Mouse (Mus musculus): ENCODE data around the gene Tceanc. TPM values are rescaled to one million over a fixed set of nuclear protein-coding genes. Genes with fewer than 3 reads are reported as not detected.
"Not testable (repeated sequence)": the region's sequence is repeated elsewhere in the genome, so short reads cannot be mapped to it uniquely, and the experiment has no call there.

Tceanc gene
- polyA plus RNA-seq, 1 experiment from 2014 or later = 14.7 TPM

DNA sequence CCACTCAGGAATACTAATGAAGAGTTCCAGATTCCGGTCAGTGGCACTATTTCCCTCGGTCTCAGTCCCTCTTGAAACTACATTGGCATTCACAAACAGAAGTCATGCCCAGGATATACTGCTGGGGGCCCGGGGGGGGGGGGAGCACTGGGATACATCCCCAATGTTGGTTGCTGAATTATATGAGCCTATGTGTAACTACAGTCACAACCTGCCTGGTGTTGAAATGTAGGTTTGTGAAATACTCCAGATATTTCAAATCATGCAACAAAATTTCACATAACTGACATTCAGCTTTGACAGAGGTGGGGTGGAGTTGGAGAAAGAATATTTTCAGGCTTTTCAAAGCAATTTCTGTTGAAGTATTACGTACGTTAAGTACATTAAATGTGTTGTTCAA lies 2.4 kb upstream of the Tceanc start:
- no peak for ATAC-seq (ENCODE audit: low FRiP score, low read depth)

DNA sequence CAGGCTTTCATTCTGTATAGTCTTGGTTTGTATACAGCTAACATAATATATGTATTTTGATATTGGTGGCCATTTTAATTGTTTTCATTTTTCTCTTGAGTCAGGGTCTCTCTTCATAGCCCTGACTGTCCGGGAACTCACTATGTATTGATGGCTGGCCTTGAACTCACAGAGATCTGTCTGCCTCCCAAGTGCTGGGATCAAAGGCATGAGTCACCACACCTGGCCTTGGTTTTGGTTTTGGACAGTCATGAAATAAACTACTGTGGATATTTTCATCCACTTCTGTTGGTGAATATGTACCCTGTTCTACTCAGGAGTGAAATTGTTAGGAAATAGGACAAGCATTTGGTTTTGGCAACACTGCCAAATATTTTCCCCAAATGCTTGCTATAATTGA lies 1.7 kb downstream of the Tceanc start:
- no peak overlapping the region for H3K27ac ChIP-seq (replicated peaks)
- peaks cover 36% of the 10 kb centered on the region for H3K27me3 ChIP-seq
- H3K4me1 ChIP-seq = no peaks in the 10 kb centered on the region
- no peaks in the 10 kb centered on the region for H3K36me3 ChIP-seq
- H3K9ac ChIP-seq (replicated peaks) = no peak overlapping the region
- no peaks in the 10 kb centered on the region for H3K9me3 ChIP-seq
- no peak for ATAC-seq (ENCODE audit: low FRiP score, low read depth)
- H3K4me2 ChIP-seq (replicated peaks) = no peak overlapping the region
- WGBS = 88% methylated on average over 1 of the region's 1 CpGs
- H3K4me3 ChIP-seq = no peak overlapping the region

More for the DNA sequence above, 2.4 kb upstream of the Tceanc start:
- no peaks in the 10 kb centered on the region for H3K36me3 ChIP-seq
- H3K4me2 ChIP-seq (replicated peaks) = no peak overlapping the region
- no peak overlapping the region for H3K4me3 ChIP-seq
- H3K27ac ChIP-seq (replicated peaks) = no peak overlapping the region
- no peaks in the 10 kb centered on the region for H3K9me3 ChIP-seq
- H3K9ac ChIP-seq (replicated peaks) = no peak overlapping the region
- H3K4me1 ChIP-seq = no peaks in the 10 kb centered on the region
- WGBS = 82% methylated on average over 5 of the region's 5 CpGs
- peaks cover 33% of the 10 kb centered on the region for H3K27me3 ChIP-seq

DNA sequence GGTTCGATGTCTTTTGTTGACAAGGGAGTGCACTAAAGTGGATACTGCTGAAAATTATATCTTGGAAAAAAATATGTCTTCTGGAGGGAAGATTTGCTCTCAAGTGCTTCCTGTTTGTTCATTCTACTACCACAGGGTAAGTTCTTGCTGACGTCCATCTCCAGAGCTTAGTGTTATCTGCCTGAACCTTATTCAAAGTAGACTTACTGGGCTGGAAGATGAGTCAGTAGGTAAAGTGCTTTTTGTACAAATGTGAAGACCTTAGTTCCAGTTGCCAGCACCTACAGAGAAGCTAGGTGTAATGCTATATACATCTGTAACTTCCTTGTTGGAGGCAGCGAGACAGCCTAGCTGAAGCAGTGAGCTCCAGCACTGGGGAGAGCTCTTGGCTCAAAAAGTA lies 2.4 kb downstream of the Tceanc start:
- 81% methylated on average over 3 of the region's 3 CpGs for WGBS
- no peak overlapping the region for H3K27ac ChIP-seq (replicated peaks)
- no peak for ATAC-seq (ENCODE audit: low FRiP score, low read depth)
- H3K4me1 ChIP-seq = no peaks in the 10 kb centered on the region
- H3K27me3 ChIP-seq = peaks cover 36% of the 10 kb centered on the region
- no peaks in the 10 kb centered on the region for H3K9me3 ChIP-seq
- no peak overlapping the region for H3K4me3 ChIP-seq
- no peaks in the 10 kb centered on the region for H3K36me3 ChIP-seq
- no peak overlapping the region for H3K4me2 ChIP-seq (replicated peaks)
- H3K9ac ChIP-seq (replicated peaks) = no peak overlapping the region

DNA sequence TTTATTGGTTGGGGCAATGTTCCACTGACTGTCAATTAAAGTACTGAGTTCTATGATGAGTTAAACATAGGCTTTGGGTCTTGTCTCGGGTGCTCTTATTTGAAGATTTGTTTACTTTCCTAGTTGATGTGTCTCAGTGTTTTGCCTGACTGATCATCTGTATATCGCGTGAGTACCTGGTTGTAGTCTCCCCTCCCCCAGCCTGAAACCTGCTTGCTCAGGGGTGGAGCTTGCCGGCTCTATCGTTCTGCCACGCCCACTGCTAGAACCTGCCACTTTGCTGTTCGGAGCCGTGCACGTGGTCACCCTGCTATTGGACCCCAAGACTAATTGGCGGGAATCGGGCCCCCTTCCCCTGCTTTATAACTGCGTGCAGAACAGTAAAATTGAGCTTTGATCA lies 4.3 kb downstream of the Tceanc start:
- H3K36me3 ChIP-seq; H3K9me3 ChIP-seq; H3K4me3 ChIP-seq; H3K4me1 ChIP-seq; H3K27ac ChIP-seq (replicated peaks); H3K9ac ChIP-seq (replicated peaks); ATAC-seq (ENCODE audit: low FRiP score, low read depth): not testable (repeated sequence)
- 0 out of 2 replicates have a peak overlapping the region, but pooled peaks have one; percentile 7 for H3K4me2 ChIP-seq (replicated peaks)
- WGBS = 29% methylated on average over 12 of the region's 12 CpGs
- peaks cover 26% of the 10 kb centered on the region; the same call in 1 of the 2 replicates for H3K27me3 ChIP-seq

DNA sequence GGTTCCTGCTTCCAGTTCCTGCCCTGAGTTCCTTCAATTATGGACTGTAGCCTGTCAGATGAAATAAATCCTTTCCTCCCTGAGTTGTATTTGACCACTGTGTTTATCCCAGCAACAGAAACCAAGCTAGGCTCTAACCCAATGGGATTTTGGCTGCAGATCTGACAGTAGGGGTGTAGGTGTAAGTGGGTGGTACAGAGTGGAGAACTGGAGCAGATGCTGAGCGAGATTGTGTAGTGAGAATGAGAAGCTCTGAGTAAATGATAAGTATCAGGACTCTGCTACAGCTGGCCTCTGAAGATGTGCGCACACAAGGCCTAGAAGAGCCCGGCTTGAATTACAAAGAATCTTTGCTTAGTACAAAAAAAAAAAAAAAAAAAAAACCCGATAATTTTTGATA lies 6.3 kb downstream of the Tceanc start:
- 88% methylated on average over 4 of the region's 4 CpGs for WGBS
- no peak overlapping the region for H3K9ac ChIP-seq (replicated peaks)
- H3K4me2 ChIP-seq (replicated peaks) = no peak overlapping the region
- H3K4me1 ChIP-seq = no peaks in the 10 kb centered on the region
- H3K27ac ChIP-seq (replicated peaks) = no peak overlapping the region
- no peaks in the 10 kb centered on the region for H3K36me3 ChIP-seq
- H3K27me3 ChIP-seq = peaks cover 27% of the 10 kb centered on the region; the same call in 1 of the 2 replicates
- no peaks in the 10 kb centered on the region for H3K9me3 ChIP-seq
- no peak for ATAC-seq (ENCODE audit: low FRiP score, low read depth)
- no peak overlapping the region for H3K4me3 ChIP-seq

DNA sequence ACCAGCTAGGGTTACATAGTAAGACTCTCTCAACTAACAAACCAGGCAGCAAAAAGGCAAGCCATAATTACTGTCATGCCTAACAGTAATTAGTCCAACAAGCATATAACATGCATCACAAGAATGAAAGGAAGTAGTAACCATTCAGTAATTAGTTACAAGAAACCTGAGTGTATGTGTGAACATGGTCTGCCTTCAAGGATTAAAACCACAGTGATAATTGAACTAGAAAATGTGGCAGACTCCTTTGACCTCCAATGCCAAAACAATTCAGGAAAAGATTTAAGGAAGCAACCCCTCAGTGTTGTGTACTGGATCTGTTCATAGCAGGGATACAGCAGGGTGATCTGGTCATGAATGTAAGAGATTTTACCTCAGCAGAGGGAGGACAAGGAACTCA lies 7.3 kb downstream of the Tceanc start:
- Histone ChIP-seq H3K9ac (replicated peaks) (no peak overlapping the region), H3K27ac (replicated peaks) (no peak overlapping the region), H3K4me1 (no peaks in the 10 kb centered on the region), H3K4me2 (replicated peaks) (no peak overlapping the region), H3K9me3 (no peaks in the 10 kb centered on the region), H3K36me3 (no peaks in the 10 kb centered on the region), H3K27me3 (peaks cover 26% of the 10 kb centered on the region; the same call in 1 of the 2 replicates), H3K4me3 (no peak overlapping the region)
- ATAC-seq (ENCODE audit: low FRiP score, low read depth) = no peak

DNA sequence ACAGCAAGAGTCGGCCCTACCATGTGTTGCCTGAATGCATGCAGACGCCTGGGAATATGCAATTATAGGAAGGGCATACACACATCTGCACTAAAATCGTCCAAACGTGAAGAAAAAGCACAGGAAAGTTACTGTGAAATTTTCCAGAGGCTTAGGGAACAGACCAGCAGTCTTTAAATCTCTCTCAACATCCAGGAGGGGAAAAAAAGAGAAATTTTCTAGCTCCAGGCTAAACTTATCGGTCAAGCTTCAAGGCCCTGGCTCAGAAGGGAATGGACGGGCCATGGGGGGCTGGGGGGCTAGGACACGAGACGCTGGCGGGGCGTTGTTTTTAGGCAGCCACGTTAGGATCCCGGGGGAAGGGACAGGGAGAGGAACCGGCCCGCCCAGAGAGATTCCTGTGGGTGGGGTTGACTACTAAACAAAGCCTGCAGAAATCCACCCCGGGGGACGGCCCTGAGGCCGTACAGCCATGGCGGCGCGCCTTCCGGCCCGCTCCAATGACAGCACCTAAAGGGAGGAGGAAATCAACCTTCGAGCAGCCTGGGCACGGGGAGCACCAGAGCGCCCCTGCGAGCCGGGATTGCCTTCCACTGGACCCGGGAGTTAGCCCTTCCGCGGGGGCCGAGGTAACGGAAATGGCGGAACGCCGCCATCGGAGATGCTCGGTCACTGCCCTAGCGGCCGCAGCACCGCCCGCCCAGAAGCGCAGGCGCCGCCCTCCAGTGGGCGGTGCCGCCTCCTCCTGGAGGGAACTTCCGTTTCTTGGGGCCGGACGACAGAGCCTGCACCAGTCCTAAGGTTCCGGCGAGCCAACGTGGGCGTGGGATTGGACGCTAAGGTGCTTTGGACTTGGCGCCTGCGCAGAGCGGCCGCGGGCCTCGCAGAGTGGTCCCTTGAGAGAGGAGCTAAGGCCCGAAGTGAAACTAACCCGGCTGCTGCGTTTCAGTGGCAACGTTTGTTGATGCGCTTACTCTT lies 8.3 kb downstream of the Tceanc start:
- Histone ChIP-seq H3K36me3 (no peaks in the 10 kb centered on the region), H3K9me3 (no peaks in the 10 kb centered on the region), H3K4me1 (no peaks in the 10 kb centered on the region), H3K27ac (replicated peaks) (peak overlapping the region; percentile 96), H3K27me3 (peaks cover 18% of the 10 kb centered on the region; the same call in 1 of the 2 replicates), H3K4me3 (peak overlapping the region; percentile 54), H3K4me2 (replicated peaks) (peak overlapping the region; percentile 50), H3K9ac (replicated peaks) (peak overlapping the region; percentile 72)
- peak; percentile 99 for ATAC-seq (ENCODE audit: low FRiP score, low read depth)
- 22% methylated on average over 65 of the region's 65 CpGs for WGBS

DNA sequence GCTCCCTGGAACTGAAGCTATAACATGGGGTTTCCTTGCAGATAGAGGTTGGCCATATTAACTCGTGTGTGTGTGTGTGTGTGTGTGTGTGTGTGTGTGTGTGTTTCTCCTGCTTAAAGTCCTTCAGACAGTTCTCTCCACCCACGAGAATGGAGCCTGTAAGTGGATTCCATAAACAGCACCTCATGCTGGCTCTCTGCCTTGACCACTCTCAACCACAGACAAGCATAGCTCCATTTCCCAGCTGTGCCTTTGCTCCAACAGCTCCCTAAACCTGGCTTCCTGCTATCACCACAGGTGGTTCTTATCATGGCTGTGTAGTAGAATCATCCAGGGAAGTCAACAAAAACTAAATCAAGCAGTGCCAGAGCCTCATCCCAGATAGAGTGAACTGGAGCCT lies 13.9 kb downstream of the Tceanc start:
- no peak overlapping the region for H3K9ac ChIP-seq (replicated peaks)
- no peaks in the 10 kb centered on the region for H3K36me3 ChIP-seq
- H3K4me2 ChIP-seq (replicated peaks) = no peak overlapping the region
- ATAC-seq (ENCODE audit: low FRiP score, low read depth) = no peak
- no peak overlapping the region for H3K27ac ChIP-seq (replicated peaks)
- peaks cover 16% of the 10 kb centered on the region for H3K27me3 ChIP-seq
- no peaks in the 10 kb centered on the region for H3K9me3 ChIP-seq
- H3K4me3 ChIP-seq = no peak overlapping the region
- 87% methylated on average over 2 of the region's 2 CpGs for WGBS
- no peaks in the 10 kb centered on the region for H3K4me1 ChIP-seq

DNA sequence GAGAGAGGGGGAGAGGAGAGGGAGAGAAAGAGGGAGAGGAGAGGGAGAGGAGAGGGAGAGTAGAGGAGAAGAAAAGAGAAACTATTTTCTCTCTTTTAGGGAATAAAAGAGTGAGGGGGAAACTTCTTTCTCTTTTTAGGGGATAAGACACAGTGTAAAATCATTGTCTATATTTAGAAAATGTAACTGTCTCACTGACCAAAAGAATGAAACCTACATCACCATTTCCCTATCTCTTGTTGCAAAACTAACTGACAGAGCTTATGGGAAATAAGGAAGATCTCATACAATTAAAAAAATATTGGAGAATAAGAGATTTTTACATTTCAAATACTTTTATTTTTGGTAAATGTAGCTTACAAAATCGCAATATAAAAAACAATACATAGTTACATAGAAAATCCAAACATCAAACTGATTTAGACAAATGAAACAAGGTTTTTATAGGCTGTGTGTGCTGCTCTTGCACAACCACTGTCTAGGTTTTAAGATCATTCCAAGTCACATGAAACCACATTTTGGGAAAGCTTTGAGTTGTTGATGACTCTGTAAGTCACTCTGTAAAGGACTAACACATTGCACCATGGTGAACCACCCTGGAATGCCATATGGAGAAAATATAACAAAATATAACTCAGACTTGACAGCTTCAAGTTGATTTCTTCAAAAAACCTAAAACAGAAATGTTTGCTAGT lies 18.7 kb downstream of the Tceanc start:
- Histone ChIP-seq H3K9ac (replicated peaks) (no peak overlapping the region), H3K4me3 (no peak overlapping the region), H3K27me3 (peaks cover 10% of the 10 kb centered on the region), H3K36me3 (no peaks in the 10 kb centered on the region), H3K4me1 (no peaks in the 10 kb centered on the region), H3K27ac (replicated peaks) (no peak overlapping the region), H3K9me3 (no peaks in the 10 kb centered on the region), H3K4me2 (replicated peaks) (no peak overlapping the region)
- 79% methylated on average over 1 of the region's 1 CpGs for WGBS
- no peak for ATAC-seq (ENCODE audit: low FRiP score, low read depth)

DNA sequence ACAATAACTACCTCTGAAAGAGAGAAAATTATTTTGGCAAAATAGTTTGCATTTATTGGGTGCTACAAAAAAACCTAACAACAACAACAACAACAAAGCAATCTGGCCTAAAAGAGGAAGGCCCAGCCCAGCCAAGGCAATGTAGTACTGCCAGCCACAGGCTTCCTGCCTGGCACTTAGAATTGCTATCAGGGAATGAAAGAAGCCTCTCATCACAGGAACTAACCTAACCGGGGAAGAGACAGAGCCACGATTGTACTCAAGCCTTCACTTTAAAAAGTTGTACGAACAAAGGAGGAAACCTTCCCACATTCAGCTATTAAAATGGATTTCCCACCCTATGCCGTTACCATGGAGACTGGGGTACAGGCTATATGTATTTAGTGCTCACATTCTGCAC lies 20.6 kb downstream of the Tceanc start:
- ATAC-seq (ENCODE audit: low FRiP score, low read depth) = peak; percentile 44
- 61% methylated on average over 4 of the region's 4 CpGs for WGBS
- H3K27me3 ChIP-seq = peaks cover 5% of the 10 kb centered on the region; the same call in 1 of the 2 replicates

DNA sequence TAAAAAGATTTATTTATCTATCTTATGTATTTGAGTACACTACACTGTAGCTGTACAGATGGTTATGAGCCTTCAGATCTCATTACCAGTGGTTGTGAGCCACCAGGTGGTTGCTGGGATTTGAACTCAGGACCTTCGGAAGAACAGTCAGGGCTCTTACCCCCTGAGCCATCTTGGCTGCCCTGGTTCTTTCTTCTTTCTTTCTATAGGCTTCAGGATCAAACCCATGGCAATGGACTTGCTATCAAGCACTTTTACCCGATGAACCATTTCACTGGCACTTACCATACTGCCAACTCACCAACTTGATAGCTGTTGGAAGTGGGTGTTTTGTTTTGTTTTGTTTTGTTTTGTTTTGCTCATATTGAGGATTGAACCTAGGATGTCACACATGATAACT lies 23.3 kb downstream of the Tceanc start:
- Histone ChIP-seq H3K4me2 (replicated peaks) (no peak overlapping the region), H3K4me3 (no peak overlapping the region), H3K36me3 (no peaks in the 10 kb centered on the region), H3K4me1 (no peaks in the 10 kb centered on the region), H3K9ac (replicated peaks) (no peak overlapping the region), H3K27ac (replicated peaks) (no peak overlapping the region), H3K9me3 (no peaks in the 10 kb centered on the region), H3K27me3 (peaks cover 2% of the 10 kb centered on the region; the same call in 1 of the 2 replicates)
- WGBS = 93% methylated on average over 2 of the region's 2 CpGs
- ATAC-seq (ENCODE audit: low FRiP score, low read depth) = no peak

More for the DNA sequence above, 20.6 kb downstream of the Tceanc start:
- Histone ChIP-seq H3K36me3 (no peaks in the 10 kb centered on the region), H3K27ac (replicated peaks) (no peak overlapping the region), H3K9me3 (no peaks in the 10 kb centered on the region), H3K9ac (replicated peaks) (no peak overlapping the region), H3K4me3 (no peak overlapping the region), H3K4me1 (no peaks in the 10 kb centered on the region), H3K4me2 (replicated peaks) (no peak overlapping the region)

DNA sequence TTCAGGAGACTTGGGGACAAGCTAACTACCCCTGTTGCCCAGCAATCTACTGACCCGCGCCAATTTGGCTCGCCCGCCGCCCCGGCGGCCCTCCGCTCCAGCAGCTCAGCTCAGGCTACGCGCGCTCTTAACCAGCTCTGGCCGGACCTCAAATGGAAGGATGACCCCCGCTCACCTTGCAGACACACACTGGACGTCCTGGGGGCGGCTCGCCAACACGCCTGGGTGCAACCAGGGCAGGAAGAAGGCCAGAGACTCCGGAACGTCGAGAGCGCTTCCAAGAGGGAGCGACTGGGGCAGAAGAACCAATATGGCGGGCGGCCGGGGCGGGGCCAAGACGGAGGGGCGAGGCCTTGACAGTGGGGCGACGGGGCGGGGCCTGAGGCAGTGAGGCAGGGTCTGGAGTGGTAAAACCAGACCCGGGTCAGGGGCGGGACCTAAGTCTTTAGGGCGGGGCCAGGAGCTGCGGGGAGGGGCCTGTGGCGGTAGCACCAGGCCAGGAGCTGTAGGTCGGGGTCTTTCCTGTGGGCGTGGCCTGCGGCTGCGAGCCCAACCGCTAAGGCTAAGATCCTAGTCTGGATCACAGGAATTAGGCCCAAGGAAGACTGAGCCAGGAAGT lies 38.9 kb downstream of the Tceanc start, which contains the start of gene Rab9:
Rab9 (minus strand) TSS at position 503 of the 619 bp plus-strand sequence.
- H3K4me1 ChIP-seq = 0 out of 2 replicates have a peak, but pooled peaks cover 2% of the 10 kb centered on the region
- peak within 1 kb of the TSS; percentile 73 for H3K27ac ChIP-seq (replicated peaks)
- H3K9me3 ChIP-seq = no peaks in the 10 kb centered on the region
- WGBS = 20% methylated on average over 41 of the region's 41 CpGs
- peak within 1 kb of the TSS; percentile 60 for H3K4me2 ChIP-seq (replicated peaks)
- H3K27me3 ChIP-seq = peaks cover 11% of the 10 kb centered on the region; the same call in 1 of the 2 replicates
- H3K36me3 ChIP-seq = no peaks in the 10 kb centered on the region
- peak; percentile 99 for ATAC-seq (ENCODE audit: low FRiP score, low read depth)
- peak within 1 kb of the TSS; percentile 67 for H3K9ac ChIP-seq (replicated peaks)
- H3K4me3 ChIP-seq = peak within 1 kb of the TSS; percentile 63
